Comparison of ENCODE assay signal across 14 mouse cellular contexts in genomic region chr5:27076046-27076445, GRCm38 (mm10).
DNase-seq lines count a peak whose midpoint lies in the region; ATAC-seq and TF ChIP-seq lines count a peak whose summit lies in the region.
"Had no signal": no experiment of that assay in that cellular context is flagged by ENCODE, and none has a peak within 500 bp of the region (broad histone marks: within the 10 kb centered on the region; RNA-seq: fewer than 3 reads in every experiment).

No protein-coding gene starts in this region.

- no peaks in the 10 kb centered on the region for H3K9me3 ChIP-seq in hindbrain, postnatal 0 days (ENCODE audit: low read length)
- no peaks in the 10 kb centered on the region for H3K9me3 ChIP-seq in hindbrain, embryonic 14.5 days (ENCODE audit: control insufficient read depth, low read length)
- H3K9me3 ChIP-seq: embryonic facial prominence, embryonic 12.5 days; limb, embryonic 13.5 days had no signal

- peak; percentile 52 to 57 for DNase-seq in cerebellum, postnatal 10 days
- no peak for DNase-seq in cerebellum, adult 11-12 months
- DNase-seq in hindbrain, postnatal 0 days (ENCODE audit: low spot score): peak; percentile 53
- DNase-seq in hindbrain, embryonic 14.5 days (ENCODE audit: low spot score): no peak
- DNase-seq in retina, embryonic 14.5 days (ENCODE audit: low spot score): peak; percentile 15
- no peak for DNase-seq in retina, postnatal 1 day
- peak; percentile 6 for DNase-seq in mesoderm, embryonic 11.5 days (ENCODE audit: low read depth, low spot score)
- DNase-seq: kidney, adult 11 months; kidney, postnatal 36 days; layer of hippocampus, postnatal 36 days; lung, adult 2 months had no signal

- peak; percentile 69 for TF ChIP-seq CTCF in hindbrain, postnatal 0 days (IDR thresholded peaks at IDR 0.05; ENCODE audit: low read depth)

- WGBS in hindbrain, postnatal 0 days: 54% methylated on average over 1 of the region's 1 CpGs
- WGBS in hindbrain, embryonic 14.5 days: 47% methylated on average over 1 of the region's 1 CpGs

- H3K4me1 ChIP-seq in hindbrain, postnatal 0 days (ENCODE audit: insufficient read depth, low read length): no peaks in the 10 kb centered on the region
- no peaks in the 10 kb centered on the region for H3K4me1 ChIP-seq in hindbrain, embryonic 14.5 days (replicated peaks; ENCODE audit: control insufficient read depth, insufficient read depth, low read length)
- H3K4me1 ChIP-seq: embryonic facial prominence, embryonic 12.5 days; limb, embryonic 13.5 days had no signal

- H3K4me2 ChIP-seq in hindbrain, postnatal 0 days (ENCODE audit: low read depth, low read length): no peak overlapping the region
- no peak overlapping the region for H3K4me2 ChIP-seq in hindbrain, embryonic 14.5 days (replicated peaks)
- H3K4me2 ChIP-seq: embryonic facial prominence, embryonic 12.5 days; limb, embryonic 13.5 days had no signal

- H3K36me3 ChIP-seq in hindbrain, postnatal 0 days (ENCODE audit: insufficient read depth, low read length): no peaks in the 10 kb centered on the region
- H3K36me3 ChIP-seq in hindbrain, embryonic 14.5 days (replicated peaks; ENCODE audit: control insufficient read depth, insufficient read depth): no peaks in the 10 kb centered on the region
- H3K36me3 ChIP-seq: embryonic facial prominence, embryonic 12.5 days; limb, embryonic 13.5 days had no signal

- no peak overlapping the region for H3K4me3 ChIP-seq in hindbrain, postnatal 0 days (ENCODE audit: low read length)
- H3K4me3 ChIP-seq in hindbrain, embryonic 14.5 days (replicated peaks; ENCODE audit: low read length): no peak overlapping the region
- H3K4me3 ChIP-seq: embryonic facial prominence, embryonic 12.5 days; limb, embryonic 13.5 days had no signal

- H3K9ac ChIP-seq in hindbrain, postnatal 0 days (replicated peaks; ENCODE audit: low read length): no peak overlapping the region
- H3K9ac ChIP-seq in hindbrain, embryonic 14.5 days: no peak overlapping the region
- H3K9ac ChIP-seq: embryonic facial prominence, embryonic 12.5 days; limb, embryonic 13.5 days had no signal

- no peak for ATAC-seq in hindbrain, postnatal 0 days
- no peak for ATAC-seq in hindbrain, embryonic 14.5 days (ENCODE audit: low FRiP score)
- ATAC-seq: activated CD4-positive, CD25-positive, alpha-beta regulatory T cell, adult 4 months had no signal

- H3K27me3 ChIP-seq in hindbrain, postnatal 0 days (ENCODE audit: insufficient read depth, low read length): no peaks in the 10 kb centered on the region
- H3K27me3 ChIP-seq in hindbrain, embryonic 14.5 days (ENCODE audit: control insufficient read depth, insufficient read depth, low read length): no peaks in the 10 kb centered on the region
- H3K27me3 ChIP-seq: embryonic facial prominence, embryonic 12.5 days; limb, embryonic 13.5 days had no signal

- H3K27ac ChIP-seq in hindbrain, postnatal 0 days: no peak overlapping the region
- H3K27ac ChIP-seq in hindbrain, embryonic 14.5 days: no peak overlapping the region
- H3K27ac ChIP-seq: embryonic facial prominence, embryonic 12.5 days; limb, embryonic 13.5 days had no signal

Comparison
In these comparisons a context has a peak if more than half of its experiments do, and no peak if none do; other contexts are left out.
1. DNase-seq: peak in cerebellum, postnatal 10 days (2 of 2), hindbrain, postnatal 0 days (single experiment), retina, embryonic 14.5 days (single experiment) and mesoderm, embryonic 11.5 days (single experiment); none in cerebellum, adult 11-12 months (single experiment), hindbrain, embryonic 14.5 days (single experiment) and retina, postnatal 1 day (single experiment).